Mouse (Mus musculus) hindbrain, embryonic 15.5 days (tissue): ENCODE measurements at regions not wholly inside any gene's neighbourhood (a gene's known extent, or its start where the extent isn't known, plus 50 kb on each side); places are given as distances from the start of the nearest gene placed in this dataset.

ENCODE experiments used
- ATAC-seq: fragments of 200-750 bp; cut with Nextera tagmentation; 2 replicates; pipeline ENCODE4 v1.8.0; 2017; ENCODE audit warnings: low read depth, moderate number of reproducible peaks, moderate TSS enrichment; ENCODE audit not compliant: low FRiP score
- H3K27ac ChIP-seq: fragments of 300-500 bp; sonication (generic); replicated peaks from 2 replicates; pipeline ENCODE4 v1.5.1; 2015; ENCODE audit warnings: mild to moderate bottlenecking, inconsistent platforms
- H3K27me3 ChIP-seq: fragments of 300-500 bp; sonication (generic); 2 replicates; pipeline ENCODE4 v1.6.1; 2015; ENCODE audit warnings: control low read depth, inconsistent platforms
- H3K36me3 ChIP-seq: fragments of 300-500 bp; sonication (generic); 2 replicates; pipeline ENCODE4 v1.6.1; 2015; ENCODE audit warnings: control low read depth, inconsistent platforms
- H3K4me1 ChIP-seq: fragments of 300-500 bp; sonication (generic); replicated peaks from 2 replicates; pipeline ENCODE4 v1.6.1; 2015; ENCODE audit warnings: control low read depth, inconsistent platforms
- H3K4me2 ChIP-seq: fragments of 300-500 bp; sonication (generic); 2 replicates; pipeline ENCODE4 v1.6.1; 2015; ENCODE audit warnings: moderate library complexity, mild to moderate bottlenecking, inconsistent platforms
- H3K4me3 ChIP-seq: fragments of 300-500 bp; sonication (generic); 2 replicates; pipeline ENCODE4 v1.5.1; 2015; ENCODE audit warnings: mild to moderate bottlenecking, inconsistent platforms
- H3K9ac ChIP-seq: fragments of 300-500 bp; sonication (generic); 2 replicates; pipeline ENCODE4 v1.6.1; 2015; ENCODE audit warnings: inconsistent platforms
- H3K9me3 ChIP-seq: fragments of 300-500 bp; sonication (generic); 2 replicates; pipeline ENCODE4 v1.6.1; 2016; ENCODE audit warnings: control low read depth, inconsistent platforms
- WGBS: fragments of 180-500 bp; shearing (Covaris S2); methylation state at CpG from one replicate; pipeline ENCODE4 v1.1.7; 2015; 5-methylcytosine and 5-hydroxymethylcytosine counted together

- 83% methylated on average over 3 of the region's 3 CpGs for WGBS
- ATAC-seq = no peak
- Histone ChIP-seq H3K27ac (no peak overlapping the region), H3K4me2 (no peak overlapping the region), H3K9me3 (no peaks in the 10 kb centered on the region), H3K27me3 (no peaks in the 10 kb centered on the region), H3K4me1 (no peaks in the 10 kb centered on the region), H3K4me3 (no peak overlapping the region), H3K36me3 (no peaks in the 10 kb centered on the region), H3K9ac (no peak overlapping the region)
These were observed 82.0 kb downstream of the Cth start for GRCm38 (mm10) chr3:157842872-157843271.

DNA sequence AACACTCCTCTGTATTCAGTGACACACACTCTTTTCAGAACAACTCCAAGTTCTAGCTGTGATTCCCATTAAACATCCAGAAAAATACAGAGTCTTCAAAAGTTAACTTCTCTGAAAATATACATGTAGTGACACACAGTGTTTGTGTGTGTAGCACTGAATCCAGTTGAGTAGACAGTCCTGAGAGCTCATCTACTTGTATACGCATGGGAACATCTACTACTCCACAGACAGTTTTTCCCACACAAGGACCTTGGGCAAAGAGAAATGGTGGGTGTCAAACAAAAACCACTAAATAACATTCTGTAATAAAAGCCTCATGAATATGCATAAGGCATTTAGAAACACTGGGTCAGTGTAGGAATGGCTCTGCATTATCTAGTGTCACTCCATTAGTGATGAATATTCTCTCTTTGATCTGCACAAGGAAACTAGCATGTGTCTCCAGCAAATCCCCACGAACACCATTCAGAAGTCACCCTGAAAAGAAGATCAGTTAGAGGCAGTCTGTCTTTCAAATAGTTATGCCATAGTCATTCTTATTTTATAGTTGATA, 83.6 kb downstream of the Cth start:
- no peak for ATAC-seq
- WGBS = 25% methylated on average over 2 of the region's 2 CpGs

DNA sequence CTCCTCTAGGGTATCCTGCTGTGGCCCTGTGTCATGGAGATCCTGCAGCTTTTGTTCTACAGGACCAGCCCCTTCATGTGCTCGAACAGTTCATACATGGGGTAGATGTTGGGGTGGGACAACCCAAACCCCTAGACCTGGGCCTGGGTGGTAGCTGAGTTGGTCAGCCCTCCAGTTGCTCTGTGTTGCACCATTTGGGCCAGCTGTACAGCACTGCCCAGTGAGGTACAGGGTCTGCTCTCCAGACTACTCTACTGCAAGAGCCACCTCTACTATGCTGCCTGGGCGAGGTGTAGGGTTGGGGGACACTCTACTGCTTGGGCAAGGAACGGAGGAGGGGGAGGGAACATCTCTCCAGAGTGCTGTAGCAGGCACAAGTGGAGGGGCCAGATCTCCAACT, 120.6 kb downstream of the Cth start:
- Histone ChIP-seq H3K9me3 (no peaks in the 10 kb centered on the region), H3K4me3 (no peak overlapping the region), H3K27ac (no peak overlapping the region), H3K9ac (no peak overlapping the region), H3K4me1 (no peaks in the 10 kb centered on the region), H3K27me3 (no peaks in the 10 kb centered on the region), H3K36me3 (no peaks in the 10 kb centered on the region), H3K4me2 (no peak overlapping the region)
- 70% methylated on average over 3 of the region's 3 CpGs for WGBS
- no peak for ATAC-seq

More for the DNA sequence above, 83.6 kb downstream of the Cth start:
- Histone ChIP-seq H3K27me3 (no peaks in the 10 kb centered on the region), H3K9me3 (no peaks in the 10 kb centered on the region), H3K9ac (no peak overlapping the region), H3K36me3 (no peaks in the 10 kb centered on the region), H3K4me1 (no peaks in the 10 kb centered on the region), H3K4me2 (no peak overlapping the region), H3K4me3 (no peak overlapping the region), H3K27ac (no peak overlapping the region)

- WGBS = 67% methylated on average over 4 of the region's 4 CpGs
- H3K9me3 ChIP-seq = no peaks in the 10 kb centered on the region
- no peak overlapping the region for H3K4me3 ChIP-seq
- no peak for ATAC-seq
- H3K4me2 ChIP-seq = no peak overlapping the region
- H3K36me3 ChIP-seq = no peaks in the 10 kb centered on the region
- H3K27me3 ChIP-seq = no peaks in the 10 kb centered on the region
- H3K9ac ChIP-seq = no peak overlapping the region
- no peaks in the 10 kb centered on the region for H3K4me1 ChIP-seq
- no peak overlapping the region for H3K27ac ChIP-seq
These were observed 121.5 kb downstream of the Cth start for GRCm38 (mm10) chr3:157803356-157803755.

DNA sequence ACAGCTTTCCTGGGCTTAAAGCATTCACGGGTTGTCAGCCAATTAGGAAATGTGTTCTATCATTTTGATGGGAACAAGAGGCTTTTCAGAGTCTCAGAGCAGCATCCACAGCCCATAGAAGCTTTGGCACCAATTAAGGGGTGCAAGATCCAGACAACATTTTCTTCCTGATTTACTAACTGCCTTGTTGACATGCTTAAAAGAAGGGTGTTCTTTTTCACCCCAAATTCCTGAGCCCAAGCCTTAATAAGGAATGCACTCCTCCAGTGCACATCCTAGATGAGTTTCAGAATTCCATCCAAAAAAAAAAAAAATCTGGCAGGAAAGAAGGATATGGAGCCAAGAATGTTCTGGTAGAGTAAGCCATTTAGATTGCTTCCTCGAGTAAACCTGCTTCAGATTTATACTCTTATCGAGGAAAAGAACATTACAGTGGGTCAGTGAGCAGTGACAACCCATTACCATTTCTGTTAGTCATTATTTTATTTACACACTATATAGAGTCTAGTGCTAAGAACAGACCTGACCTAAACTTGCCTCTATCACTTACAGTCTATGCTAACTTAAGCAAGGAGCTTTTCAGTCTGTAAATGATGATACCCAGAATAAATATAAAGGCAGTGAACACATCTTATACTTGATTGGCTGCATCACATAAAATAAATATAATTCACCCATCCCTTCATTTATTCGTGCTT, 137.2 kb downstream of the Cth start:
- H3K27ac ChIP-seq = no peak overlapping the region
- no peak overlapping the region for H3K4me3 ChIP-seq
- no peaks in the 10 kb centered on the region for H3K9me3 ChIP-seq
- no peak overlapping the region for H3K4me2 ChIP-seq
- 71% methylated on average over 4 of the region's 4 CpGs for WGBS
- no peak overlapping the region for H3K9ac ChIP-seq
- H3K36me3 ChIP-seq = no peaks in the 10 kb centered on the region
- no peaks in the 10 kb centered on the region for H3K27me3 ChIP-seq
- no peaks in the 10 kb centered on the region for H3K4me1 ChIP-seq
- ATAC-seq = no peak

DNA sequence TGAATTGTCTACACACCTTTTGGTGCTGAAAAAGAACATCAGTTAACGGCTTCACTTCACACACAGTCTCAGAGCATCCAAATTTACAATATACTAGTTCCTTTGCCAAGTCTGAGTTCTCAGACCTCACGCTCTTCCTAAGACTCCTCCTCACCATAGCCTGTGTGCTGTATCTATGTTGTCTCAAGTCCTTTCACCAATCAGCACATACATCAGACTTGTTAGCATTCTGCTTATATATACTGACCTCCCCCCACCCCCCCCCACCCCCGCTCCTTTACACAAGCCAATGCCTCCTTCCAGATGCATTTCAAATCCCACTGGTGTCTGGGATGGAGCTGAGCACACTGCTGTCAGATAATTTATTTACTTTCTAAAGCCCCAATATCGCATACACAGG, 143.8 kb downstream of the Cth start:
- Histone ChIP-seq H3K4me3 (no peak overlapping the region), H3K4me2 (no peak overlapping the region), H3K36me3 (no peaks in the 10 kb centered on the region), H3K9ac (no peak overlapping the region), H3K4me1 (no peaks in the 10 kb centered on the region), H3K9me3 (no peaks in the 10 kb centered on the region), H3K27me3 (no peaks in the 10 kb centered on the region), H3K27ac (no peak overlapping the region)
- WGBS = 84% methylated on average over 4 of the region's 4 CpGs
- no peak for ATAC-seq

GRCm38 (mm10) chr3:157777779-157778178, 147.1 kb downstream of the Cth start:
- Histone ChIP-seq H3K9ac (no peak overlapping the region), H3K4me3 (no peak overlapping the region), H3K36me3 (no peaks in the 10 kb centered on the region), H3K9me3 (no peaks in the 10 kb centered on the region), H3K4me2 (no peak overlapping the region), H3K4me1 (no peaks in the 10 kb centered on the region), H3K27me3 (no peaks in the 10 kb centered on the region), H3K27ac (no peak overlapping the region)
- WGBS = 93% methylated on average over 1 of the region's 1 CpGs
- ATAC-seq = no peak

DNA sequence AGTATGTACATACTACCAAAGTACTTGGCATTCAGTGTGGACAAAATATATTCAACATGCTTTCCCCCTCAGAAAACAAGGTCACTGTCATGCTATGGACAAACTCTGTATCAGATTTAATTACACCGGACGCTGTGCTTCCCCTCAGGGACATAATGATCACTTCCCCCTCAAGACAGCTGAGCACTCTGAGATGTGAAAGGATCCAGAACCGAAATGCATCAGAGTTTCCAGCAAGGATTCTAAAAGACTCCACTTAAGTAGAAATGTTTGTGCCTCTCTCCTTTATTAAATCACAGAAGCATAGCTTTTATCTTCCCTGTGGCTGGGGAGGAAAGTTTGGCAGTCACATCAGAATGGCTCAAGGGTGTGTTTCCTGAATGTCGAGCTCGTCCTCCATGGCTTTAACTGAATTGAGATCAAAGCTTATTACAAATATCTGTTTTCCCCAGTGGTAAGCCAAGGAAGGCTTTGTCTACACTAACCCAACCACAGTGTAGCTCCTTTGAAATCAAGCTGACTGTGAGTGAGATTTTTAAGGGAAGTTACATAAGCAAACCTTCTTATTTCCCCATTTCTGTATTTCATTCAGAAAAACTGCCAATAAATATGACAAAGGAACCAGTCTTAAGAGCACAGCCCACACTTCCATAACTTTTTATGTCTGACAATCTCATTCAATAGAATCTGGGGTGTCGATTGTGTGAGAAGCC, 161.2 kb downstream of the Cth start:
- no peaks in the 10 kb centered on the region for H3K27me3 ChIP-seq
- no peaks in the 10 kb centered on the region for H3K9me3 ChIP-seq
- ATAC-seq = no peak
- WGBS = 54% methylated on average over 6 of the region's 6 CpGs
- no peak overlapping the region for H3K9ac ChIP-seq
- no peak overlapping the region for H3K4me3 ChIP-seq
- H3K27ac ChIP-seq = no peak overlapping the region
- H3K4me1 ChIP-seq = no peaks in the 10 kb centered on the region
- no peak overlapping the region for H3K4me2 ChIP-seq
- H3K36me3 ChIP-seq = no peaks in the 10 kb centered on the region

GRCm38 (mm10) chr3:157759856-157760255, 165.0 kb downstream of the Cth start:
- H3K4me2 ChIP-seq = no peak overlapping the region
- H3K9me3 ChIP-seq = no peaks in the 10 kb centered on the region
- WGBS = 93% methylated on average over 1 of the region's 1 CpGs
- no peaks in the 10 kb centered on the region for H3K36me3 ChIP-seq
- H3K4me1 ChIP-seq = no peaks in the 10 kb centered on the region
- no peak overlapping the region for H3K9ac ChIP-seq
- H3K27me3 ChIP-seq = no peaks in the 10 kb centered on the region
- H3K4me3 ChIP-seq = no peak overlapping the region
- no peak overlapping the region for H3K27ac ChIP-seq
- ATAC-seq = no peak

GRCm38 (mm10) chr3:157754826-157755225, 170.1 kb downstream of the Cth start:
- Histone ChIP-seq H3K27ac (no peak overlapping the region), H3K27me3 (no peaks in the 10 kb centered on the region), H3K9me3 (no peaks in the 10 kb centered on the region), H3K9ac (no peak overlapping the region), H3K36me3 (no peaks in the 10 kb centered on the region), H3K4me3 (no peak overlapping the region), H3K4me1 (no peaks in the 10 kb centered on the region), H3K4me2 (no peak overlapping the region)
- WGBS = 87% methylated on average over 4 of the region's 4 CpGs
- no peak for ATAC-seq

DNA sequence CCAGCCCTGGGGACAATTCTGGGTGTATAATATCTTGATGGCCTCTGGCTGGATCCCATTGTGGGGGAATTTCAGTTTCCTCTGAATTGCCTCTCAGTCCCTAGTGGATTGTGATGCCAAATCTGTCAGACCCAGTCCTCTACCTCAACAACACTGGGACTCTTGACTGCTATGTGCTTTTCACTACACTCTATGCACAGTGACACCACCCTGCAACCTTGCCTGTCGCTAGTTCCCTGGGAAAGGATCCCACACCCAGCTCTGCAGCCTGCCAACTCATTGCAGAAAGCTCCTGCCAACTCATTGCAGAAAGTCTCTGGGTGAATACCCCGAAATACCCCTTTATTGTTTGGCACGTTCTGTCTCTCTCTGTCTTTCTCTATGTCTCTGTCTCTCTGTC, 174.6 kb downstream of the Cth start:
- Histone ChIP-seq H3K9me3 (no peaks in the 10 kb centered on the region), H3K4me2 (no peak overlapping the region), H3K27me3 (no peaks in the 10 kb centered on the region), H3K4me1 (no peaks in the 10 kb centered on the region), H3K4me3 (no peak overlapping the region), H3K9ac (no peak overlapping the region), H3K36me3 (no peaks in the 10 kb centered on the region), H3K27ac (no peak overlapping the region)
- no peak for ATAC-seq
- WGBS = 75% methylated on average over 3 of the region's 3 CpGs

- no peaks in the 10 kb centered on the region for H3K27me3 ChIP-seq
- no peaks in the 10 kb centered on the region for H3K4me1 ChIP-seq
- no peak overlapping the region for H3K27ac ChIP-seq
- H3K9me3 ChIP-seq = no peaks in the 10 kb centered on the region
- H3K4me2 ChIP-seq = no peak overlapping the region
- H3K4me3 ChIP-seq = no peak overlapping the region
- ATAC-seq = peak; percentile 56
- no peaks in the 10 kb centered on the region for H3K36me3 ChIP-seq
- 65% methylated on average over 3 of the region's 3 CpGs for WGBS
- no peak overlapping the region for H3K9ac ChIP-seq
These were observed 176.4 kb downstream of the Cth start for GRCm38 (mm10) chr3:157748395-157749037.
